Mouse (Mus musculus) effector memory CD4-positive, alpha-beta T cell, adult 5 months (primary cell): ENCODE measurements around the gene Arfgef3. TPM values are rescaled to one million over a fixed set of nuclear protein-coding genes. Genes with fewer than 3 reads are reported as not detected.

Source experiments
- polyA plus RNA-seq: library from polyadenylated mRNA; unstranded; fragments of 100-300 nt; shearing (Covaris generic); gene quantifications from one replicate; pipeline ENCODE4 v1.2.1, GENCODE M21; 2017

Arfgef3 gene
- 0.11 TPM for polyA plus RNA-seq

GRCm38 (mm10) chr10:18743286-18744142 is at the start of gene Arfgef3:
TSS of gene Arfgef3 (minus strand) at chr10:18743949.

GRCm38 (mm10) chr10:18786693-18787092 is 42.9 kb upstream of the Arfgef3 start, which contains the start of gene Gm4922:
TSS of gene Gm4922 (minus strand) at chr10:18786793.

DNA sequence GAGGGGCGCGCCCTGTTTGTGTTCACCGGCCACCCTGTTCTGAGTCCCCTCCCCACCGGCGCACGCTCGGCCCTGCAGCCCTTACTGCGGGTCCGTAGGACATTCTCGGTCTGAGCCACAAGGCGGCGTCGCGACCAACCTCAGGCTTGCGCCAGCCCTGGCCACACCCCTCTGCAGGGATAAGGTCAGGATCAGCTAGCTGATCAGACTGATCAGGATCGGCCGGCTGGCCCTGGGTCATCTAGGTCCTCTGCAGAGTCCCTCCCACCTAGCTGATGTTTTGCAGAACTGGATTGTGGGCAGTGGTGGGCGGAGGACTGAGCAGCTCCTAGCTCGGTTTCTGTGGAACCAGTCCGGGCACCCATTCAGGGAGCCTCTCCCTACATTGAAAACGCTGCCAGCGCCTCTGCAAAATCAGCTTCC is 197.9 kb downstream of the Arfgef3 start, which contains the start of gene Hebp2:
Hebp2 (minus strand) TSS at position 264 of the 423 bp plus-strand sequence.

Other genes with a start within 250 kb of the Arfgef3 start
- gene Hebp2, start 197.9 kb downstream of the Arfgef3 start, polyA plus RNA-seq, result not detected
- not detected for gene Gm4922, start 42.8 kb upstream of the Arfgef3 start, polyA plus RNA-seq
- gene Perp, start 101.1 kb upstream of the Arfgef3 start, polyA plus RNA-seq, result 2.5 TPM